1 mouse cellular context compared by ENCODE assay signal in genomic region chr16:4003489-4004398, GRCm38 (mm10).
A peak's percentile ranks its signal among the peaks of the same experiment; 100 is the strongest.
TF ChIP-seq lines count a peak whose summit lies in the region.

TSS of gene Slx4 (minus strand) at chr16:4003770.

TF ChIP-seq in CH12.LX, 34 proteins besides CTCF, POLR2A, EP300 and RAD21 (continued from another document):
- TF ChIP-seq SMC3 (IDR thresholded peaks at IDR 0.05; ENCODE audit: low read depth, low read length) (peak; percentile 63), MYC (IDR thresholded peaks at IDR 0.05; ENCODE audit: low read depth, low read length) (peak; percentile 88; the same call in 1 of the 2 replicates), POLR2AphosphoS2 (IDR thresholded peaks at IDR 0.05; ENCODE audit: low read depth, low read length) (peak; percentile 97), NRF1 (IDR thresholded peaks at IDR 0.05; ENCODE audit: low read depth, low read length) (peak; percentile 95), ZC3H11A (IDR thresholded peaks at IDR 0.05; ENCODE audit: low read depth, low read length) (no peak), ZKSCAN1 (IDR thresholded peaks at IDR 0.05; ENCODE audit: borderline replicate concordance, low read depth, low read length) (no peak), SIN3A (IDR thresholded peaks at IDR 0.05; ENCODE audit: low read length) (peak; percentile 75), UBTF (IDR thresholded peaks at IDR 0.05; ENCODE audit: low read depth, low read length) (peak; percentile 72; the same call in 1 of the 2 replicates), MEF2A (IDR thresholded peaks at IDR 0.05; ENCODE audit: borderline replicate concordance, low read depth, low read length) (peak; percentile 66), RCOR1 (conservative IDR thresholded peaks at IDR 0.05; ENCODE audit: low read depth, low read length) (peak; percentile 34; the same call in 1 of the 2 replicates), MAX (IDR thresholded peaks at IDR 0.05; ENCODE audit: low read length) (peak; percentile 81), JUN (IDR thresholded peaks at IDR 0.05; ENCODE audit: insufficient read depth, low read depth, low read length) (no peak), BHLHE40 (IDR thresholded peaks at IDR 0.05; ENCODE audit: low read depth, low read length) (peak; percentile 80), ZMIZ1 (IDR thresholded peaks at IDR 0.05; ENCODE audit: low read depth, low read length) (peak; percentile 97)
